Mouse (Mus musculus) neural tube, embryonic 11.5 days (tissue): ENCODE data around the gene Dek. TPM values are rescaled to one million over a fixed set of nuclear protein-coding genes. Genes with fewer than 3 reads are reported as not detected.

Experiments used
- ATAC-seq: fragments of 200-750 bp; cut with Nextera tagmentation; 2 replicates; pipeline ENCODE4 v1.8.0; 2017; ENCODE audit warnings: moderate number of reproducible peaks, mild to moderate bottlenecking, moderate TSS enrichment, moderate library complexity; ENCODE audit not compliant: insufficient read depth, low FRiP score, low TSS enrichment
- DNase-seq: peaks from one replicate; pipeline ENCODE4 v3.0.0-alpha.2; 2015; ENCODE audit warnings: low spot score
- H3K27ac ChIP-seq: fragments of 300-500 bp; sonication (generic); 2 replicates; pipeline ENCODE4 v1.5.1; 2014; ENCODE audit warnings: low read depth, mild to moderate bottlenecking, low read length
- H3K27me3 ChIP-seq: fragments of 300-500 bp; sonication (generic); 2 replicates; pipeline ENCODE4 v1.6.1; 2014; ENCODE audit warnings: mild to moderate bottlenecking, low read length, mixed read lengths; ENCODE audit not compliant: control insufficient read depth, insufficient read depth
- H3K36me3 ChIP-seq: fragments of 300-500 bp; sonication (generic); 2 replicates; pipeline ENCODE4 v1.6.1; 2014; ENCODE audit warnings: mild to moderate bottlenecking, low read length, moderate library complexity, mixed read lengths; ENCODE audit not compliant: control insufficient read depth, insufficient read depth
- H3K4me1 ChIP-seq: fragments of 300-500 bp; sonication (generic); 2 replicates; pipeline ENCODE4 v1.6.1; 2014; ENCODE audit warnings: low read length, mixed read lengths; ENCODE audit not compliant: control insufficient read depth, insufficient read depth
- H3K4me2 ChIP-seq: fragments of 300-500 bp; sonication (generic); 2 replicates; pipeline ENCODE4 v1.6.1; 2014; ENCODE audit warnings: low read depth, mild to moderate bottlenecking, moderate library complexity
- H3K4me3 ChIP-seq: fragments of 300-500 bp; sonication (generic); 2 replicates; pipeline ENCODE4 v1.5.1; 2014; ENCODE audit warnings: low read depth, low read length
- H3K9ac ChIP-seq: fragments of 300-500 bp; sonication (generic); 2 replicates; pipeline ENCODE4 v1.6.1; 2014; ENCODE audit warnings: mild to moderate bottlenecking, low read length
- H3K9me3 ChIP-seq: fragments of 300-500 bp; sonication (generic); 2 replicates; pipeline ENCODE4 v1.6.1; 2016; ENCODE audit warnings: low read length; ENCODE audit not compliant: control insufficient read depth
- WGBS: fragments of 180-500 bp; shearing (Covaris S2); extraction: QIAGEN DNeasy Blood & Tissue Kit; methylation state at CpG from one replicate; pipeline ENCODE4 v1.1.7; 2014; 5-methylcytosine and 5-hydroxymethylcytosine counted together
- polyA plus RNA-seq: library from polyadenylated mRNA; unstranded; fragments of >200 nt; fragmentation: Nextera tagmentation; extraction: Ambion mirVana; gene quantifications from 2 replicates; pipeline ENCODE4 v1.2.1, GENCODE M21; 2014

Gene Dek
- polyA plus RNA-seq, 1 experiment from 2014 or later = 319 TPM

DNA sequence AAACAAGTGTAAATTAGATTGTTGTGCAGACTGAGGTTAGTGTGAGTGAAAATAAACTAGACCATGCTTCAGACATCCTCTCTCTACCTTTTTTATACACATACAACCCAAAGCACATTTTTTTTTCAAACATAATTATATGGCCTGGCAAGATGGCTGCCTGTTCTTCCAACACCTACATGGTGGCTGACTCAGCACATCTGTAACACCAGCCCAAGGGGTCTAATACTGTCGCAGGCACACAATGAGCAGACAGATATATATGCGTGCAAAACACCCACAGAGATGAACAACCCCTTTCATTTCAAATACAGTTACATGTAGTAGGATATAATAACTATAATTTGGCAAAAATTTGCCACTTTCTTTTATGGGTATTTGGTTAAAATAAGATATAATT lies 5.4 kb downstream of the Dek start:
- H3K9me3 ChIP-seq = no peaks in the 10 kb centered on the region
- H3K4me3 ChIP-seq = no peak overlapping the region
- no peak overlapping the region for H3K9ac ChIP-seq
- WGBS = 93% methylated on average over 2 of the region's 2 CpGs
- H3K36me3 ChIP-seq = peaks cover 8% of the 10 kb centered on the region
- ATAC-seq = no peak
- H3K4me2 ChIP-seq = no peak overlapping the region
- no peak overlapping the region for H3K27ac ChIP-seq
- H3K27me3 ChIP-seq = no peaks in the 10 kb centered on the region
- no peak for DNase-seq
- H3K4me1 ChIP-seq = peaks cover 7% of the 10 kb centered on the region

DNA sequence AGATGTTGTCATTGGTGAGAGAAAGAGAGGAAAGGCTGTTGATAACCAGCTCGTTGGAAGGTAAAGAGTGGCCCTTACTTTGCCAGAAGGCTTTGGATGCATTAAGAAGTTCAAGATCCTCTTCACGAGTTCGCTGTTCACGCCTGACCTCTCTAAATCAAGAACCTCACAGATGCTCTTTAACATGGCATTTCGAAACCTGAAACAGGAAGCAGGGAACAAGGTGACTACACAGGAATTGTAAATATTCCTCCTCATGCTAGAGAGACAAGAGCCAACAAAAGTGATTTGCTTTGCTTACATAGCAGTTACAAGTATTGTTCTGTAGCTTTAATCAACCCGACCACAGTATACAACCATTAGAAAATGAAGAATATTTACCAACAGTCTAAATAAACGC lies 6.7 kb downstream of the Dek start:
- no peak overlapping the region for H3K4me3 ChIP-seq
- H3K4me2 ChIP-seq = no peak overlapping the region
- no peaks in the 10 kb centered on the region for H3K27me3 ChIP-seq
- H3K9me3 ChIP-seq = no peaks in the 10 kb centered on the region
- no peak for ATAC-seq
- no peak overlapping the region for H3K27ac ChIP-seq
- 89% methylated on average over 7 of the region's 7 CpGs for WGBS
- H3K9ac ChIP-seq = no peak overlapping the region
- no peak for DNase-seq
- peaks cover 7% of the 10 kb centered on the region for H3K4me1 ChIP-seq
- H3K36me3 ChIP-seq = peaks cover 11% of the 10 kb centered on the region

DNA sequence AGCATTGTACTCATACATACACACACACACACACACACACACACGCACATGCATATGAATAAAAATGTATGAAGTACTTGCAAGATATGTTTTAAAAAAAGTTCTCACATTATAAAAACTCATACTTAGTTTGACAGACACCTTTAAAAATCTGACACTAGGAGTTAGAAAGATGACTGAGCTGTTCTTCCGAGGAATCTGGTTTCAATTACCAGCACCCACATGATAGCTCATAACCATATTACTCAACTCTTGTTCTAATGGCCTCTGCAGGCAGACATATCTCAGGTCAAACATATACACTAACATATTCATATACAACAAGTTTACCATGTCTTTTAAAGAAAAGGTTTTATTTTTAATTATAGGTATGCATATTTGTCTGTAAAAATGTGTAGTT lies 9.4 kb downstream of the Dek start:
- H3K9ac ChIP-seq = no peak overlapping the region
- 87% methylated on average over 2 of the region's 2 CpGs for WGBS
- no peak for DNase-seq
- H3K9me3 ChIP-seq = no peaks in the 10 kb centered on the region
- H3K4me2 ChIP-seq = no peak overlapping the region
- no peak for ATAC-seq
- no peaks in the 10 kb centered on the region for H3K27me3 ChIP-seq
- no peak overlapping the region for H3K4me3 ChIP-seq
- no peaks in the 10 kb centered on the region for H3K4me1 ChIP-seq
- peaks cover 13% of the 10 kb centered on the region for H3K36me3 ChIP-seq
- H3K27ac ChIP-seq = no peak overlapping the region

DNA sequence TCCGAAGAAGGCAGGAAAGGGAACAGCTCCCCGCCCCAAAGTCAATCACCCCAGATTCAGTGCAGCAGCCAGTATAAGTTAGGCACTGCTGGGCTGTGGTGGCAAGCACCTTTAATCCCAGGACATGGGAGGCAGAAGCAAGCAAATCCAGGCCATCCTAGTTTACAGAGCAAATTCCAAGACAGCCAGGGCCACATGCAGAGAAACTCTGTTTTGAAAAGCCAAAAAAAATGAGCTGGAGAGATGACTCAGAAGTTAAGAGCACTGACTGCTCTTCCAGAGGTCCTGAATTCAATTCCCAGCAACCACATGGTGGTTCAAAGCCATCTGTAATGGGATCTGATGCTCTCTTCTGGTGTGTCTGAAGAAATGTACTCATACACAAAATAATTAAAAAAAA lies 12.2 kb downstream of the Dek start:
- ATAC-seq (no peak), DNase-seq (no peak)
- H3K4me3 ChIP-seq = no peak overlapping the region
- H3K36me3 ChIP-seq = peaks cover 12% of the 10 kb centered on the region
- no peaks in the 10 kb centered on the region for H3K9me3 ChIP-seq
- no peak overlapping the region for H3K9ac ChIP-seq
- H3K4me1 ChIP-seq = no peaks in the 10 kb centered on the region
- no peak overlapping the region for H3K27ac ChIP-seq
- 95% methylated on average over 2 of the region's 2 CpGs for WGBS
- H3K27me3 ChIP-seq = no peaks in the 10 kb centered on the region
- H3K4me2 ChIP-seq = no peak overlapping the region

DNA sequence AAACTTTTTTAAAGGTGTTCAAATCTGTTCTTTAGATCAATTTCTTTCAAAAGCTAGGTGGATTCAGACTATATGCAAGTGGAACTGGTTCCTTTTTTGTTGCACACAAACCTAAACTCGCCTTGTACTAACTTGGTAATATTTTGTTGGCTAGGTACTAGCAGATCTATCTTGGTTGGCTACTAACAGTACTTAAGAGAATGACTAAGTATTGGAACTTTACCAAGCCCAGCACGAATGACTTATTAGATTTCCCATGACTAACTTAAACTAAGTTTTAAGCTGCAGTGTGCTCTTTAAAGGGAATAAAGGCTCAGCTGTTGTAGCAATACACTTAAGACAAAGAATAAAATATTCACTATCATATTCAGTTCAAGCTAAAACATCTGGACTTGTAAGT lies 16.7 kb downstream of the Dek start:
- peaks cover 4% of the 10 kb centered on the region; the same call in 1 of the 2 replicates for H3K36me3 ChIP-seq
- no peaks in the 10 kb centered on the region for H3K4me1 ChIP-seq
- no peaks in the 10 kb centered on the region for H3K9me3 ChIP-seq
- no peak overlapping the region for H3K4me3 ChIP-seq
- no peaks in the 10 kb centered on the region for H3K27me3 ChIP-seq
- no peak overlapping the region for H3K9ac ChIP-seq
- H3K27ac ChIP-seq = no peak overlapping the region
- 92% methylated on average over 2 of the region's 2 CpGs for WGBS
- ATAC-seq (no peak), DNase-seq (no peak)
- H3K4me2 ChIP-seq = no peak overlapping the region

DNA sequence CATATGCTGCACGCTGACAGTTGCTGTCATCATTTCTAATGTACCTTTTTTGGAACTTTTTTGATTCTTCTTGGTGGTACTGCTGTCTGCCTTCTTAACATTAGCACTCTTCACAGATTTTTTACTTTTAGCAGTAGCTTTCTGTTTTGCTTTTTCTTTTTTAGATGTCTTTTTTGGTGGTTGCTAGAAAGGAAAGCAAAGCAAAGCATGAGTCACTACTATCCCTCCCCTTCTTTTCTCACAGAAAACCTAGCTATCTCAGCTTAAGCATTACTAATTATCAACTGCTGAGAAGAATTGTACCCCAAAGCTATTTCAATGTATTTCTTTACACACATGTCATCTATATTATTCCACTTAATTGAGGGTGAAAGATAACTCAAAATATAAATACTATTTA lies 17.6 kb downstream of the Dek start:
- Histone ChIP-seq H3K36me3 (peaks cover 4% of the 10 kb centered on the region; the same call in 1 of the 2 replicates), H3K27ac (no peak overlapping the region), H3K4me2 (no peak overlapping the region), H3K4me1 (no peaks in the 10 kb centered on the region), H3K9ac (no peak overlapping the region), H3K9me3 (no peaks in the 10 kb centered on the region), H3K4me3 (no peak overlapping the region), H3K27me3 (no peaks in the 10 kb centered on the region)
- 100% methylated on average over 1 of the region's 1 CpGs for WGBS
- no peak for ATAC-seq
- no peak for DNase-seq

DNA sequence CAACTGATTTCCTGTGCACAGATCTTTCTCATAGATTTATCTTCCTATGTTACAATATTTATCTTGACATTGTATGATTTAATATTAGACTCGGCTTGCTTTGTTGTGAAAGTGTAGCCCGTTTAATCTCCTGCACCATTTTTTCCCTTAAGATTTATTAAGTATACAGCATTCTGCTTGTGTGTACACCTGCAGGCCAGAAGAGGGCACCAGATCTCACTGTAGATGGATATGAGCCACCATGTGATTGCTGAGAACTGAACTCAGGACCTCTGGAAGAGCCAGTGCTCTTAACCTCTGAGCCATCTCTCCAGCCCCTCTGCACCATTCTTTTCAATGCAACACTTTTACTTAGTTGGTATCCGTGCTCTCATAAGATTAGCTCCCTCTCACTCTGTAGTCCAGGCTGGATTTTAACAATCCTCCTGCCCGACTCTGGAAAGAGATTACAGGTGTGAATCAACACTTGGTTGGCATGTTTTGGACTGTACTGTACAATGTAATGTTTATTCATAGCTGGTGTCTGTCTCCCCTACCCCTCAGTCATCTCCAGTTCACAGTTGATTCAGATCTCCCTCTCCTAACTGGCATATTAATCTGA lies 25.0 kb downstream of the Dek start:
- ATAC-seq = no peak
- Histone ChIP-seq H3K27ac (no peak overlapping the region), H3K9me3 (no peaks in the 10 kb centered on the region), H3K4me2 (no peak overlapping the region), H3K36me3 (peaks cover 4% of the 10 kb centered on the region; the same call in 1 of the 2 replicates), H3K9ac (no peak overlapping the region), H3K4me1 (no peaks in the 10 kb centered on the region), H3K4me3 (no peak overlapping the region), H3K27me3 (no peaks in the 10 kb centered on the region)
- DNase-seq = no peak
- 90% methylated on average over 4 of the region's 4 CpGs for WGBS

DNA sequence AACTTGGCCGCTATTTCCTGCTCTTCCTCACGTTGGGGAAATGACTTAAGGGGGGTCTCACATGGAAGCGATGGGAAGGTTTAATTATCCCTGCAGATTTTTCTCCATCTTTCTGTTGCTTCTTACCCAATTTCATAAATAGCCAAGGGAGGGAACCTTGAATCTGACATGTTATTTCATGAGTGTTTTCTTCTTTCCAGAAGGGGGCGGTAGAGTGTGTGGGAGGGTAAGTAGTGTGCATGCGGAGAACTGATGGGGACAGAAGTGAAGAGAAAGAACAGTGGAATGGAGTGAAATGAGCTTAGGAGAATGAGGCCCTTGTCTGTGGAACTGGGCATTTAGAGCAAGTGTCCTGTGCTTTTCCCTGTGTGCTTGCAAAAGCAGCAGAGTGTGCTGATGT lies 27.2 kb downstream of the Dek start:
- WGBS = 75% methylated on average over 5 of the region's 5 CpGs
- no peaks in the 10 kb centered on the region for H3K4me1 ChIP-seq
- H3K27ac ChIP-seq = no peak overlapping the region
- H3K9me3 ChIP-seq = no peaks in the 10 kb centered on the region
- H3K9ac ChIP-seq = no peak overlapping the region
- peaks cover 4% of the 10 kb centered on the region; the same call in 1 of the 2 replicates for H3K36me3 ChIP-seq
- H3K27me3 ChIP-seq = no peaks in the 10 kb centered on the region
- H3K4me3 ChIP-seq = no peak overlapping the region
- DNase-seq = no peak
- no peak for ATAC-seq
- no peak overlapping the region for H3K4me2 ChIP-seq

DNA sequence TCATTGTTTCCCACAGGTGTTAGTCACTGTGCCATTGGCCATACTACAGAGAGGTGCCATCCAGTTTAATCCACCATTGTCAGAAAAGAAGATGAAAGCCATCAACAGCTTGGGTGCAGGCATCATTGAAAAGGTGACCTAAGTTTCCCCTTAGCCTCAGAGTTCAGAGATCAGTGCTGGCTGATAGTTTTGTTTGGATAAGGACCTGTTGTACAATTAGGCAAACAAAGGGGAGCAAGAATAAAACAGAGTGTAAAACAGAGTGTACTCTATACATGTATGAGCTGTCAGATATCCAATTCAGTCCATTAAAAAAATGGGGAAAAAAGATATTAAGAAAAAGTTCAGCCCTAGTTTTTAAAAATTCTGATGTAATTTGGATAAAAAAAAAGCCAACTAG lies 28.6 kb downstream of the Dek start:
- Histone ChIP-seq H3K4me1 (no peaks in the 10 kb centered on the region), H3K4me2 (no peak overlapping the region), H3K9ac (no peak overlapping the region), H3K36me3 (peaks cover 4% of the 10 kb centered on the region; the same call in 1 of the 2 replicates), H3K4me3 (no peak overlapping the region), H3K27me3 (no peaks in the 10 kb centered on the region), H3K27ac (no peak overlapping the region), H3K9me3 (no peaks in the 10 kb centered on the region)
- ATAC-seq (no peak), DNase-seq (no peak)
